Mouse (Mus musculus) left cerebral cortex, adult 2 months (tissue): ENCODE results near the gene Ano6. TPM values are rescaled to one million over a fixed set of nuclear protein-coding genes. Genes with fewer than 3 reads are reported as not detected.
"Not testable (repeated sequence)": the region's sequence is repeated elsewhere in the genome, so short reads cannot be mapped to it uniquely, and the experiment has no call there.

Experiments
- DNase-seq, 2 experiments: peaks; one replicate each; pipeline ENCODE4 v3.0.0; 2021 to 2022; ENCODE audit warnings: low spot score in 2 of 2, mixed read lengths in 1 of 2; ENCODE audit errors: extremely low spot score in 1 of 2
- H3K27ac ChIP-seq: fragments of 200-600 bp; 2 replicates; pipeline ENCODE4 v1.8.1; 2022
- H3K4me3 ChIP-seq: fragments of 200-600 bp; 2 replicates; pipeline ENCODE4 v1.8.1; 2022
- CTCF ChIP-seq: fragments of 200-600 bp; IDR thresholded peaks from 2 replicates; pipeline ENCODE4 v1.8.1; 2022; ENCODE audit warnings: antibody characterized with exemption, mild to moderate bottlenecking, moderate library complexity
- intact Hi-C: fragments of 180-260 bp; cut with DNase I; formaldehyde crosslinking; loops from one replicate; pipeline ENCODE4 v1.15.1; 2025
- total RNA-seq, 2 experiments: library from RNA; stranded (reverse); gene quantifications; 2 replicates each; pipeline ENCODE4 v1.2.3; 2021

Ano6 gene
- total RNA-seq, 2 experiments from 2014 or later, result 22.6 to 24.7 TPM

DNA sequence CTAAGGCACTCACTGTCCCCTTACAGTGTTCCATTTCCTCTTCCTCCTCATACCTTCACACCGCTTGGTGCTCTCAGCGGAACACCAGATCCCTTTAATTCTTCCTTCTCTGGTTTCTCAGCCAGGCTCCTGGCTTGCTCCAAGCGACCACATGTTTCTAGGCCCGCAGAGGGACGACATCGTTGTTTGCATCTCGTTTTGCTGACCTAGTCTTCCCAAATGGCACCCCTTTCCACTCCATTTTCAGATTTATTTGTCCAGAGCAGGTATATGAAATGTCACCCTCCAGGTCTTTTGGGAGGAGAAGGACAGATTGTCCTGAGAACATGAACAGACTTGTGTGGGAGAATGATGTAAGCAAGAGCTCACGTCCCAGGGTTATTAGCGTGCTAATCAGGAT lies 30.0 kb downstream of the Ano6 start:
- intact Hi-C loops, result no loop called here
- H3K4me3 ChIP-seq, result no peak overlapping the region
- no peak for DNase-seq
- no peak overlapping the region for H3K27ac ChIP-seq
- no peak for TF ChIP-seq CTCF

DNA sequence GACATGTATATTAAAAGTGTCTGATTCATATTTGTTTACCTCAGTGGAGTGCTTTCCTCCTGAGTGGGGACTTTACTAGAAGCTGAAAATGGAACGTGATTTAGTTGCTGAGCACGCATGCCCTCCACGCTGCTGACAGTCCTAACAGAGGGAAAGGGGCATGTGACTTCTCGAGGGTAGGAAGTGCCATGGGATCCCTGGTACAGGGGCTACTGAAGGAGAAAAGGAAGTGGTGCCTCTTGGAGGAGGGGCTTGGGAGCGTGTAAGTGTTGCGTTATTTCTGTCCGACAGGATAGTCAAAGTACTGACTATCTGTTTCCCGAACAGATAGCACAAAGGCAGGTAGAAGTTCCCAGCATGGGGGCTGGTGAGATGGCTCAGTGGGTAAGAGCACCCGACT lies 31.5 kb downstream of the Ano6 start:
- intact Hi-C loops, result no loop called here
- no peak for TF ChIP-seq CTCF

DNA sequence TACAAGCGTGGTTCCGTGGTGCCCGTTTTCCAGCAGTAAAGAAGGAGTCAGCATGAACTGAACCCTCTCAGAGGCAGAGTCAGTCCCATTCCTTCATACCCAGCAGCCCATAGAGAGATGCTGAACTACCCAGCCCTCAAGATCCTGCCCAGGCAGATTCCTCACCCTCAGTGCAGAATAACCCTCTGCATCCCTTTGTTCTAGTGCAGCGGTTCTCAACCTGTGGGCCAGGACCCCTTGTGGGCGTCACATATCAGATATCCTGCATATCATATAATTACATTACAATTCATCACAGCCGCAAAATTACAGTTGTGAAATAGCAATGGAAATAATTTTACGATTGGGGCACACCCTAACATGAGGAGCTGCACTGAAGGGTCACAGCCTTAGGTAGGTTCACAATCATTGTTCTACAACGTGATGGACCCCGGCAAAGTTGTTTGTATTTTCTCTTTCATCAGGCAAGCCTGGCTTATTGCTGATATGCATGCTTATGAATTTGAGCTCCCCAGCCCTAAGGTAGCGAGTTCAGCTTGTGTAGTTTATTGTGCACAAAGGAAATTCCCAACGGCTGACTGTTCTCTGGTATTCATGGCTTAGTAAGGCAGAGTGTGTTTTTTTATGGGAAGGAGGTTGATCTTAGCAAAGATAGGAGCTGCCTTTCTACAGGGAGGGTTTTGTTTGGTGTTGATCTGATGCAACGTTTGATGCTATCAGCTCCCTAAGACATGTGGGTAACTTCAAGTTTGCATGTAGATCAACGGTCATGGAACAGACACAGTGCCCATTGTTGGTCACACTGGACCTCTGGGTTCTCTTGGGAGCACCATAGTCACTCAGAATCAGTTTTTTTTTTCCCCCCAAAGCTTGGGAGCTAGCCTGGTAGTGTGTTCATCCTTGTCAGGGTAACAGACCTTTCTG lies 33.0 kb downstream of the Ano6 start:
- no peak for TF ChIP-seq CTCF
- no peak overlapping the region for H3K4me3 ChIP-seq
- no peak for DNase-seq
- intact Hi-C loops, result no loop called here
- H3K27ac ChIP-seq, result no peak overlapping the region

More for the DNA sequence above, 31.5 kb downstream of the Ano6 start:
- no peak for DNase-seq
- Histone ChIP-seq H3K27ac (no peak overlapping the region), H3K4me3 (no peak overlapping the region)

- intact Hi-C loops, result no loop called here
- Histone ChIP-seq H3K4me3 (no peak overlapping the region), H3K27ac (no peak overlapping the region)
- no peak for DNase-seq
- TF ChIP-seq CTCF, result no peak
These were observed 35.9 kb downstream of the Ano6 start for GRCm38 (mm10) chr15:95826516-95826915.

GRCm38 (mm10) chr15:95827465-95827971 lies 36.9 kb downstream of the Ano6 start:
- TF ChIP-seq CTCF, result no peak
- intact Hi-C loops, result no loop called here
- H3K4me3 ChIP-seq, result no peak overlapping the region
- H3K27ac ChIP-seq, result no peak overlapping the region
- no peak for DNase-seq

DNA sequence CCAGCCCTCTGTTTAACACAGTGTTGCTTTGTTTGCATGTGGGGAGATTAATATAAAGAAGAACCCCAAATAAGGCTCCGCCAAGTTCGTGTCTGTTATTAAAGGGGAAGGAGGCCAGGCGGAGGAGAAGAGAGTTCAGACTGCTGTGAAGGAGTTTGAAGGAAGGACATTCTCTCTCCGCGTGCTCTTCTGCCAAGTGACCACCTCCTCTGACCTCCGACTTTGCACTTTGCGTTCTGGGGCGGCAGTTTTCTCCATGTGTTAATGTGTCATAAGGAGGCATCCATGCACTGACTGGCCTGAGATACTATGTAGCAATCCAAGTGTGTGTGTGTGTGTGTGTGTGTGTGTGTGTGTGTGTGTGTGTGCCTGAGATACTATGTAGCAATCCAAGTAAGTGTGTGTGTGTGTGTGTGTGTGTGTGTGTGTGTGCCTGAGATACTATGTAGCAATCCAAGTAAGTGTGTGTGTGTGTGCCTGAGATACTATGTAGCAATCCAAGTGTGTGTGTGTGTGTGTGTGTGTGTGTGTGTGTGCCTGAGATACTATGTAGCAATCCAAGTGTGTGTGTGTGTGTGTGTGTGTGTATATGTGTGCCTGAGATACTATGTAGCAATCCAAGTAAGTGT lies 37.5 kb downstream of the Ano6 start:
- H3K4me3 ChIP-seq, DNase-seq, H3K27ac ChIP-seq, intact Hi-C loops: not testable (repeated sequence)

- H3K27ac ChIP-seq, result no peak overlapping the region
- H3K4me3 ChIP-seq, result no peak overlapping the region
- DNase-seq, result no peak
- intact Hi-C loops, result no loop called here
- TF ChIP-seq CTCF, result no peak
These were observed 38.1 kb downstream of the Ano6 start for GRCm38 (mm10) chr15:95828647-95829254.

GRCm38 (mm10) chr15:95829553-95830205 lies 39.0 kb downstream of the Ano6 start:
- no peak for DNase-seq
- no peak overlapping the region for H3K27ac ChIP-seq
- no peak overlapping the region for H3K4me3 ChIP-seq
- intact Hi-C loops, result loop anchor here (5.0 kb wide), 1 partner anchor 37 kb away; the partner anchor contains the start of gene Ano6
- no peak for TF ChIP-seq CTCF

DNA sequence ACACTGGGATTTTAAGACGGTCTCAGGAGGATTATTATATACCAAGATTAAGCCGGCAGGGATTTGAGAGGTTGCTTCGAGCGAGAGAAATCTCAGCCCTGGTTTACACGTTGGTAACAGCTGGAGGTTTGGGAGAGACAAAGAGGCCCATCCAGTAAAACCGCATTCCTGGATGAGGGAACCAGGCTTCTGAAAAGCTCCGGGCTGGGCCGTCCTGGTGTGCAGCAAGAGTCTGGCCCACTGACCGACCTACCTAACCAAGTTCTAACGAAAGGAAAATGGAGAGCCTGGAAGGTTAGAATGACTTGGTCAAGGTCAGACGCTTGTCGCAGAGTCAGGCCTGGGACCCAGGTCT lies 39.5 kb downstream of the Ano6 start:
- no peak for DNase-seq
- intact Hi-C loops, result loop anchor here (5.0 kb wide), 1 partner anchor 38 kb away; the partner anchor contains the start of gene Ano6
- TF ChIP-seq CTCF, result no peak
- no peak overlapping the region for H3K4me3 ChIP-seq
- H3K27ac ChIP-seq, result no peak overlapping the region

- H3K27ac ChIP-seq, result no peak overlapping the region
- DNase-seq, result no peak
- no peak for TF ChIP-seq CTCF
- intact Hi-C loops, result loop anchor here (5.0 kb wide), 1 partner anchor 41 kb away; the partner anchor contains the start of gene Ano6
- no peak overlapping the region for H3K4me3 ChIP-seq
These were observed 42.6 kb downstream of the Ano6 start for GRCm38 (mm10) chr15:95833292-95833691.

- no peak for DNase-seq
- Histone ChIP-seq H3K27ac (no peak overlapping the region; the same call in 1 of the 2 replicates), H3K4me3 (no peak overlapping the region)
- no peak for TF ChIP-seq CTCF
- intact Hi-C loops, result no loop called here
These were observed 45.4 kb downstream of the Ano6 start for GRCm38 (mm10) chr15:95836077-95836476.
